20 mouse cellular contexts compared by ENCODE assay signal in the genomic region with DNA sequence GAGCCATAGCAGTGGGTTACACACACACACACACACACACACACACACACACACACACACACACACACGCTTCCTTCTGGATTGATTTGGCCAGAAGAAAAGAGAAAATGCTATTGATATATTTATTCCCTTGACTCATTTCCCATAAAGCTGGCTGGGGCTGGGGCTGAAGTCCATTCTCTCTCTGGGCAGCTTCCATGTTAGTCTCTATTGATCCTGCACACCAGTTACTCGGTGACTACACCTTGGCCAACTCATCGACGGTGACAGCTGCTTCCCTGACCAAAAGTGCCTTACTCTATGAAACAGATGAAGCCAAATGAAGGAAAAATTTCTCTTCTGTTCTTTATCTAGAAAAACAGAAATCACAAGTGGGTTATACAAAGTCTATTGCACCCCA.
A peak's percentile ranks its signal among the peaks of the same experiment; 100 is the strongest.
DNase-seq lines count a peak whose midpoint lies in the region; TF ChIP-seq lines count a peak whose summit lies in the region.
"Had no signal": no experiment of that assay in that cellular context is flagged by ENCODE, and none has a peak within 500 bp of the region (broad histone marks: within the 10 kb centered on the region; RNA-seq: fewer than 3 reads in every experiment).

No protein-coding gene starts in this region.

- TF ChIP-seq POLR2A in liver, adult 2 months (IDR thresholded peaks at IDR 0.05; ENCODE audit: extremely low read depth, insufficient read depth, low read length) = no peak

- no peak overlapping the region for H3K9ac ChIP-seq in liver, adult 2 months (ENCODE audit: low read depth, low read length)
- H3K9ac ChIP-seq: forebrain, embryonic 13.5 days; hindbrain, embryonic 13.5 days had no signal

- peak overlapping the region; percentile 69 for H3K27ac ChIP-seq in liver, adult 2 months (replicated peaks; ENCODE audit: insufficient read depth, low read depth, low read length)
- H3K27ac ChIP-seq: forebrain, embryonic 10.5 days; forebrain, embryonic 13.5 days; hindbrain, embryonic 10.5 days; hindbrain, embryonic 13.5 days had no signal

- H3K36me3 ChIP-seq in liver, adult 2 months (ENCODE audit: control insufficient read depth, insufficient read depth, low read length) = no peaks in the 10 kb centered on the region
- H3K36me3 ChIP-seq: forebrain, embryonic 10.5 days; G1E; hindbrain, embryonic 10.5 days; hindbrain, embryonic 13.5 days had no signal

- DNase-seq in cerebellum, postnatal 10 days = peak; percentile 65
- DNase-seq in cerebellum, adult 9-10 months = no peak
- DNase-seq in layer of hippocampus, postnatal 10 days (ENCODE audit: low spot score in 2 of 2) = peak; percentile 22 to 38
- DNase-seq in layer of hippocampus, adult 8-10 months (ENCODE audit: low spot score in 2 of 2) = no peak
- peak; percentile 90 for DNase-seq in liver, adult 2 months (ENCODE audit: extremely low read depth, low read depth, low spot score)
- no peak for DNase-seq in liver
- DNase-seq: adrenal gland, postnatal 14 days; B cell, adult 2 months; cerebellum, adult 11-12 months; cerebellum, adult 8-10 months; gastrocnemius, postnatal 10 days; gastrocnemius, postnatal 36 days; heart, postnatal 36 days had no signal

- 26% methylated on average over 4 of the region's 4 CpGs for WGBS in liver, adult 2 months

- H3K27me3 ChIP-seq in liver, adult 2 months (ENCODE audit: control insufficient read depth, insufficient read depth, low read length) = no peaks in the 10 kb centered on the region
- H3K27me3 ChIP-seq: CH12.LX; forebrain, embryonic 13.5 days; hindbrain, embryonic 13.5 days; Patski had no signal

- H3K79me2 ChIP-seq in liver, adult 2 months (ENCODE audit: control insufficient read depth, insufficient read depth, low read length) = no peaks in the 10 kb centered on the region

- no peak overlapping the region for H3K4me3 ChIP-seq in liver, adult 2 months (ENCODE audit: insufficient read depth, low read depth, low read length)
- H3K4me3 ChIP-seq: forebrain, embryonic 10.5 days; forebrain, embryonic 13.5 days; hindbrain, embryonic 10.5 days; hindbrain, embryonic 13.5 days had no signal

- no peak for TF ChIP-seq CTCF in liver, adult 2 months (IDR thresholded peaks at IDR 0.05; ENCODE audit: low read depth, low read length)

- peaks cover 16% of the 10 kb centered on the region for H3K4me1 ChIP-seq in liver, adult 2 months (ENCODE audit: control insufficient read depth, insufficient read depth, low read length)
- H3K4me1 ChIP-seq: hindbrain, embryonic 10.5 days had no signal

Comparison
In these comparisons a context has a peak if more than half of its experiments do, and no peak if none do; other contexts are left out.
1. DNase-seq: peak in cerebellum, postnatal 10 days (2 of 2), layer of hippocampus, postnatal 10 days (2 of 2) and liver, adult 2 months (single experiment); none in cerebellum, adult 9-10 months (single experiment), layer of hippocampus, adult 8-10 months (0 of 2) and liver (single experiment).